Mouse (Mus musculus): ENCODE data around the gene Olfr1324.
"Not testable (repeated sequence)": the region's sequence is repeated elsewhere in the genome, so short reads cannot be mapped to it uniquely, and the experiment has no call there.

Olfr1324 gene

DNA sequence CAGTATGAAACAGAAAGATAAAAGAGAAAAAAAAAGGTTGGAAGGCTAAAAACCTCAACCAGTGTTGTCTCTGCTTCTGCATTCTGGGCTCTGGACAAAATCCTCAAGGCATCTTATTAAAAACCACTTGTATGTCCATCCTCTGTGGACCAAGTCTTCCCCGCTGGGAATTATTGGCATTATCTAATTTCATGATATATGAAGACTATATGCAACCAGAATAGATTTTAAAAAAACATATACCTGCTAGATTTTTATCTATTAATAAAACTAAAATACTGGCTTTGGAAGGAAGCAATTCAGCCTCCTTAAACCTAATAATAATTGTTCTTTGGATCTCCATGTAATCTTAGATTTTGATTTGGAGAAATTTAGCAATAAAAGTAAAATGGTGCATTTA, at the start of gene Olfr1324:
Gene Olfr1324 (minus strand): TSS at position 101 of the 400 bp plus-strand sequence.
- no peak for DNase-seq (ENCODE audit: low read depth, low spot score)

DNA sequence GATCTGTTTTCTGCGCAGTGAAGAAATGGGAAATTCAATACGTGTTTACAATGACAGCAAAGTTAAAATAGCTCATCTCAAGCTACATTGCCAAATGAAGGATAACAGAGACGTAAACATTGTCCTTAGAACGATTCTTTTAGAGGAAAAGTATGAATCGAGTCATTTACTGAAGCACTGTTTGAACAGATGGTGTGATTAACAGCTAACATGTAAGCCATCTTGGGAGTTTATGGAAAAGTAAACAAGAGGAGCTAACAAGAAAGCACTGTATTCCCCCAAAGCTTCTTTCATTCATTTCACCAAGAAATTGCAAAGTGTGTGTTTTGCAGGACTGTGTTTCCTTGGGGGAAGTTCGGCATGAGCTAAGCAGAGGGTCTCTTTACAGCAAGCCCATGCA, 42.0 kb upstream of the Olfr1324 start:
- DNase-seq (ENCODE audit: low read depth, low spot score): not testable (repeated sequence)

DNA sequence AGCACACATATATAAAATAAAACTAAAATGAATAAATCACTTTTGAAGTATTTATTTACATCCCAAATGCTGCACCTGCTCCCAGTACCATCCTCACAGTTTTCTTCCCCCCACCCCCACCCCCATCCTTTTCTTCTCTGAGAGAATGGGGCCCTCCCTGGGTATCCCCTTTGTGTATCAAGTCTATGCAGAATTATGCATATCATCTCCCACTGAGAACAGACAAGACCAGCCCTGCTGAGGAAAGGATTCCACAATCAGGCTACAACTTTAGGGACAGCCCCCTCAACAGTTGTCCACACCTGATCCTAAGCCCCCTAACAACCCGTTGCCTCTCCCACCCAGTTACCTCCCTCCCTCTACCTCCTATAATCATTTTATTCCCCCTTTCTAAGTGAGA, 27.8 kb upstream of the Olfr1324 start:
- no peak for DNase-seq (ENCODE audit: low read depth, low spot score)

DNA sequence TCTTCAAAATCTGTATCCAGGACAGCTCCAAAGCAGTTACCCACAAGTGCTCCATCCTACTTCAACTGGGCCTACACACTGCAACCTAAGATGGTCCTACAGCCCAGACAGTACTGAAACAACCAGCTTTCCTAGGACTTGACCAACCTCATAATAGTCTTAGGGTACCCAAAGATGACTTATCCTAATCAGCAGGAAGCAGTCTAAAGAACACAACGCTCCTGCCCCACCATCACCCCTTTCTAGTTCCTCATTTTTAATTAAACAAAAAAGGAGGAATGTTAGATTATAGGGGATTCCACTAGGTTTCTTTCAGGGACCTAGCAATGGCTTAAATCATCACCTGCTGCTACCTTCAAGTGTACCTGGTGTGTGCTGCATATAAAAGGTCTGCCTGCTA, 15.1 kb upstream of the Olfr1324 start:
- no peak for DNase-seq (ENCODE audit: low read depth, low spot score)

DNA sequence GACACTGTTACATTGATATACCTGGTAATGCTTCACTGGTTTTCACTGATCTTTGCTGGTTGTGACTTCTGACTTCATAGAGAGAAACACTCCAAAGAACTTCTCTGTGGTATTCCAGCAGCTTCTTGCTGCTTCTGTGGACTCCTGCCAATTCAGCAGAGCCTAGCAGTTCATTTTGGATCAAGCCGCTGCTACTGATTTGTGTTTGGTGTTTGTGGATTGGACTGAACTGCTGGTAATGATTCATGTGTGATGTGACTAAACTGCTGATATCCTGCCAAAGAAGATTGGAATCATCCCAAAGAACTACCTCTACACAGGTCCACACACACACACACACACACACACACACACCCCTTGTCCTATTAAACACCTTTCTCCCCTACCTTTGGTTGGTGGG, 14.4 kb upstream of the Olfr1324 start:
- no peak for DNase-seq (ENCODE audit: low read depth, low spot score)

DNA sequence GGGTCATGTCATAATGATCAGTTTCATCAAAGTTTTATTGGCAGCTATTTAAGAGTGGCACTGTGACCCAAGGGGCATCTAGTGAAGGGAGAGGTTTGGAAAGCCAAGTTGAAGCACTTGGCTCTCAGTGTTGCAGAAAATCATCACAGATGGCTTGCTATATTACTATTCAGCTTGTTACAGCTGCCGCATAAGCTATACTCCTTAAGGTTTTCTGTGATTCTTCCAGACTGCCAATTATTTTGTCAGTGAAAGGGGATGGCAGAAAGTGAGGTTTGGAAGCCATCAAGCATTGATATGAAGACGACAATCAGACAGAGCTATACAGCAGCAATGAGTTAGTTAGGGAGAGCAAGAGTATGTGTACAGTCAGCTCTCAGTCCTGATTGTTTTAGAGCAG, 4.2 kb upstream of the Olfr1324 start:
- DNase-seq (ENCODE audit: low read depth, low spot score): no peak

DNA sequence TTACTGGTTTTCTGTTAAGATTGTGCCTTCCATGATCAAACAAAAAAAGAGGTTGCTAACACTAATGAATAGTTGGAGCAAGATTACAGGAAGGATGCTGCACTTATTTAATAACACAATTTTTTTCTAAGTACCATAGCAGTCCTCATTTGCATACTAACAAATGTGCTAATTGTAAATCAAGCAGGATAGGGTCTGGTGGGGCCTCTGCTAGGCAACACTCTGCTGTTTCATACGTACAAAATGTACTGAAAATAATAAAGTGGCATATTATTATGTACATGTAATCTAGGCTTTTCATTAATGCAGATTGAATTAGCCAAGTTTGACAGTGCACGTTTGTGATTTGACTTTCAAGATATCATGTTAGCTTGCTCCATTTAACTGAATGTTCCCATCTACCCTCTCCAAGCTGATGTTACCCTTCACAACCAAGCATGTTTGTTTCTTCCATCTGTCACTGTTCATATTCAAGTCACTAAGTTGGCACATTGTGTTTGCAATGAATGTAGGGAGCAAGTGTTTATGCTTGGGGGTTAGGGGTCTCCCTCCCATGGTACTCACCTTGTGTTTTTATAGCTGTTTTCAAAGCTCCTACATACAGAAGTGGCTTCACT, 478 bp downstream of the Olfr1324 start:
- no peak for DNase-seq (ENCODE audit: low read depth, low spot score)

DNA sequence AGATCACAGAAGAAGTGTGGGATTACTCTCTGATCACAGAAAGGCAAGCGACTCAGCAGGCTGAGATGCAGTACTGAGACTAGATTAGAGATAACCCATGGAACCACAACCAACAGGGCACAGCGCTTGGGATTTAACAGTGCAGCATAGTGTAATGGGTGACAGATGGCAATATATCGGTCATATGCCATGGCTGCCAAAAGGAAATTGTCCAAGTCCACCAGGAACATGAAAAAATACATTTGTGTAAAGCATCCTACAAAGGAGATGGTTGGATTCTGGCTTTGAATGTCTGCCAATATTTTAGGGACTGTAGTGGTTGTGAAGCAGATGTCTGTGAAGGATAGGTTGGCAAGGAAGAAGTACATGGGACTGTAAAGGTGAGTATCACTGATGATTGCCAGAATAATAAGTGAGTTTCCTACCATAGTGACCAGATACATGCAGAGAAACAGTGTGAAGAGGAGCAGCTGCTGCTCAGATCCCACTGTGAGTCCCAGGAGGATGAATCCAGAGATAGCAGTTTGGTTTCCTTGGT, 2.3 kb downstream of the Olfr1324 start:
- no peak for DNase-seq (ENCODE audit: low read depth, low spot score)

DNA sequence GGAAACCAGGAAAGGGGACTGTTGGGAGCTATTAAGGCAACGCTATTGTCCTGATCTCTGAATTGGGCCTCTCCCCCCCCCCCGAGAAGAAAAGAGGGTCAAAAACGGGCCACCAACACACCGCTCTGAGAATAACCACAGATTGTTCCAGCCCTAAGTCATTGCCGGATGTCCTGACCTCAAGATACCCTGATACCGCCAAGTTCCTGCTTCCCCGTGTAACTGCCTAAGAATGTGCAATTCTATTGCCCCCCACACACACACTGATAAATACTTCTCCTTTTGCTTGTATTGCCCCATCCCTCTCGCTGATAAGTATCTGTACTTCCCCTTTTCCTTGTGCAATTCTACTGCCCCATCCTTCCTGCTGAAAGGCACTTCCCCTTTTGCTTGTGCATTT, 17.9 kb downstream of the Olfr1324 start:
- not testable (repeated sequence) for DNase-seq (ENCODE audit: low read depth, low spot score)

DNA sequence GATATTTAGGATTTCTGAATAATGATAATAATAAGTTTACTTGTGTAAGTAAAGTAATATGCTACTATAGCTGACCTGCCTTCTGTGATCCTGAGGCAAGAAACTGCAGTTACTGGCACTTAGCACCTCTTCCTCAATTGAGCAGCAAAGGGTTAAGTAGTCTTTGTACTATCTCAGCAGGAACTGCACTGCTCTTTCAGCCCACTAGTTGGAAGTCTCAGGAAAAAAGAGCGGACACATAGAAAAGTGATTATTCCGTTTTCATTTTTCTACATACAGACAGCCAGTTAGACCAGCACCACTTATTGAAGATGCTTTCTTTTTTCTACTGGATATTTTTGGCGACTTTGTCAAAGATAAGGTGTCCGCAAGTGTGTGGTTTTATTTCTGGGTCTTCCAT, 37.7 kb downstream of the Olfr1324 start:
- not testable (repeated sequence) for DNase-seq (ENCODE audit: low read depth, low spot score)

DNA sequence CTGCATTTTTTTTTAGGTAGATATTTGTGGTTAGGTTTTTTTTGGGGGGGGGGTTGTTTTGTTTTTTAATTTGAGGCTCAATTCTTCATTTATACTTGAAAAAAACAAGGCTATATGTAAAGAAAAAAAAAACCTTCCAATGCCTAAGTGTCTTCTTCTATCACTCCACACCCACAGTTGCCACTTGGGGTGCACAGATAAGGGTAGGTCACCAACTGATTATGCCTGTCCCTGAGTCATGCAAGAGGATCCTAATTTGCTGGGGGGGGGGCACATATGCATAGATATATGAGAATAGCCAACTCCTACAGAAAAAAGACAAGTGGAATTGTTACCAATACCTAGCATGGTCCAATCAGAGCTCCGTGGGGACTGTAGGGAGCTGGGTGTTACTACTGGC, 53.3 kb downstream of the Olfr1324 start:
- no peak for DNase-seq (ENCODE audit: low read depth, low spot score)

Measured in CD4-positive helper T cell, adult 2 months (primary cell).